Mouse (Mus musculus): ENCODE measurements around the gene Cd6.

- no peak for TF ChIP-seq CTCF (IDR thresholded peaks at IDR 0.05; ENCODE audit: extremely low read depth, insufficient read depth, insufficient read length, insufficient replicate concordance)
- TF ChIP-seq POLR2A (IDR thresholded peaks at IDR 0.05; ENCODE audit: low read depth, low read length), result no peak
These were observed 36.8 kb downstream of the Cd6 start for GRCm38 (mm10) chr19:10793044-10793443.
